Mouse (Mus musculus) embryonic facial prominence, embryonic 15.5 days (tissue): Measurements from ENCODE around the gene L3mbtl2. TPM values are rescaled to one million over a fixed set of nuclear protein-coding genes. Genes with fewer than 3 reads are reported as not detected.
"Not testable (repeated sequence)": the region's sequence is repeated elsewhere in the genome, so short reads cannot be mapped to it uniquely, and the experiment has no call there.

ENCODE experiments used
- ATAC-seq: fragments of 200-750 bp; cut with Nextera tagmentation; 2 replicates; pipeline ENCODE4 v1.8.0; 2017; ENCODE audit warnings: low read depth, moderate TSS enrichment; ENCODE audit not compliant: insufficient number of reproducible peaks, low FRiP score, low TSS enrichment
- H3K27ac ChIP-seq: fragments of 300-500 bp; sonication (generic); replicated peaks from 2 replicates; pipeline ENCODE4 v1.5.1; 2015; ENCODE audit warnings: mild to moderate bottlenecking, inconsistent platforms
- H3K27me3 ChIP-seq: fragments of 300-500 bp; sonication (generic); 2 replicates; pipeline ENCODE4 v1.6.1; 2015; ENCODE audit warnings: inconsistent platforms
- H3K36me3 ChIP-seq: fragments of 300-500 bp; sonication (generic); 2 replicates; pipeline ENCODE4 v1.6.1; 2015; ENCODE audit warnings: mild to moderate bottlenecking, inconsistent platforms
- H3K4me1 ChIP-seq: fragments of 300-500 bp; sonication (generic); 2 replicates; pipeline ENCODE4 v1.6.1; 2015; ENCODE audit warnings: inconsistent platforms
- H3K4me2 ChIP-seq: fragments of 300-500 bp; sonication (generic); replicated peaks from 2 replicates; pipeline ENCODE4 v1.6.1; 2015; ENCODE audit warnings: mild to moderate bottlenecking, inconsistent platforms
- H3K4me3 ChIP-seq: fragments of 300-500 bp; sonication (generic); replicated peaks from 2 replicates; pipeline ENCODE4 v1.5.1; 2015; ENCODE audit warnings: mild to moderate bottlenecking, inconsistent platforms
- H3K9ac ChIP-seq: fragments of 300-500 bp; sonication (generic); 2 replicates; pipeline ENCODE4 v1.6.1; 2015; ENCODE audit warnings: inconsistent platforms
- H3K9me3 ChIP-seq: fragments of 300-500 bp; sonication (generic); replicated peaks from 2 replicates; pipeline ENCODE4 v1.6.1; 2016; ENCODE audit warnings: inconsistent platforms
- WGBS: fragments of 180-500 bp; shearing (Covaris S2); methylation state at CpG from one replicate; pipeline ENCODE4 v1.1.7; 2015; 5-methylcytosine and 5-hydroxymethylcytosine counted together
- polyA plus RNA-seq: library from polyadenylated mRNA; unstranded; fragments of >200 nt; fragmentation: Nextera tagmentation; extraction: Ambion mirVana; gene quantifications from 2 replicates; pipeline ENCODE4 v1.2.1, GENCODE M21; 2015

Gene L3mbtl2
- polyA plus RNA-seq, 1 experiment from 2014 or later = 20.0 TPM

DNA sequence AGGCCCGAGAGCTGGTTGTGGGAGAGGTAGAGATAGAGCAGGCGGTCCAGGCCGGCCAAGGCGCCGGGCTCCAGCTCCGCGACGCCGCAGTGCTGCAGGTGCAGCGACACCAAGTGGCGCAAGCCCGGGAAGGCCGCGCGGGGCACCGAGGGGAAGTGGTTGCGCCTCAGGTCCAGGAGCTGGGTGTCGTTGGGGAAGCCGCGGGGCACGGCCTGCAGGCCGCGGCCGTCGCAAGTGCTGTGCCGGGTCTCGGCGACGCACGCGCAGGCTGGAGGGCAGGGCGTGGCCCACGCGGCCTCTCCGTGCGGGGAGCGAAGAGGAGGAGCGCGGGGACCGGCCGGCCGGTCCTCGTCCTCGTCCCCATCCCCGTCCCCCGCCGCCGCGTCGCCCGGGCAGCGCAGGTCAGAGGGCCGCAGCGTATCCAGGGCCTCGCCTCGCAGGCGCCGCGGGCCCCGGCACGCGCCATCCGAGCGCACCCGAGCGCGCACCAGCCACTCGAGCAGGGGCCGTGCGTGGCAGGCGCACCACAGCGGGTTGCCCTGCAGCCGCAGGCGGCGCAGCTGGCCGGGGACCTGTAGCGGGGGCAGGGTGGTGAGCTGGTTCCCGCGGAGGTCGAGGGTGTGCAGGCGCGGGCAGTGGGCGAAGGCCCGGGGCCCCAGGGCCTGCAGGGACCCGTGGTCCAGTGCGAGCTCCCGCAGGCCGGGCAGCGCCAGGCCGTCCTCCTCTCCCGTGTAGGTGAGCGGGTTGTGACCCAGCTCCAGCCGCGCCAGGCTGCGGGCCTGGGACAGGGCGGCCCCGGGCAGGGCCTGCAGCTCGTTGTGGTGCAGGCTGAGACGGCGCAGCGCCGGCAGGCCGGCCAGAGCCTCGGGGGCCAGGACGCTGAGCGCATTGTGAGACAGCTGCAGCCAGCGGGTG, 30.5 kb downstream of the L3mbtl2 start:
- H3K4me3 ChIP-seq = peak overlapping the region; percentile 61
- ATAC-seq = peak; percentile 74
- peak overlapping the region; percentile 50 for H3K9ac ChIP-seq
- peaks cover 45% of the 10 kb centered on the region for H3K27me3 ChIP-seq
- peaks cover 23% of the 10 kb centered on the region for H3K4me1 ChIP-seq
- peak overlapping the region; percentile 11; the same call in 1 of the 2 replicates for H3K27ac ChIP-seq
- H3K4me2 ChIP-seq = peak overlapping the region; percentile 97
- H3K36me3 ChIP-seq = no peaks in the 10 kb centered on the region
- H3K9me3 ChIP-seq = no peaks in the 10 kb centered on the region
- WGBS = under 1% methylated on average over 107 of the region's 107 CpGs

DNA sequence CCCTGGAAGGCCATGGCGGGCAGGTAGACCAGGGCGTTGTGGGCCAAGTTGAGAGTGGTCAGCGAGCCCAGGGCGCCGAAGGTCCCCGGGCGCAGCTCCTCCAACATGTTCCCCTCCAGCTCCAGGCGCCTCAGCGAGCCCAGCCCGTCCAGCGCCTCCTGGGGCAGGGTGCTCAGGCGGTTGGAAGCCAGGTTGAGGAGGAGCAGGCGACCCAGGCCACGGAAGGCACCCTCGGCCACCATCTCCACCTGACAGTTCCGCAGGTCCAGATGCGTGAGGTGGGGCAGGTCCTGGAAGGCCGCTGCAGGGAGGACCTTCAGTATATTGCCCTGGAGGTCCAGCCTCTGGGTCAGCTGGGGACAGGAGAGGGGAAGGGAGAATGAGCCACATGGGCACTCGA, 31.2 kb downstream of the L3mbtl2 start:
- H3K4me3 ChIP-seq = peak overlapping the region; percentile 61
- H3K27me3 ChIP-seq = peaks cover 45% of the 10 kb centered on the region
- 35% methylated on average over 19 of the region's 19 CpGs for WGBS
- H3K36me3 ChIP-seq = no peaks in the 10 kb centered on the region
- H3K9ac ChIP-seq = peak overlapping the region; percentile 50
- ATAC-seq = no peak
- peaks cover 23% of the 10 kb centered on the region for H3K4me1 ChIP-seq
- H3K9me3 ChIP-seq = no peaks in the 10 kb centered on the region
- peak overlapping the region; percentile 97 for H3K4me2 ChIP-seq
- peak overlapping the region; percentile 11; the same call in 1 of the 2 replicates for H3K27ac ChIP-seq

DNA sequence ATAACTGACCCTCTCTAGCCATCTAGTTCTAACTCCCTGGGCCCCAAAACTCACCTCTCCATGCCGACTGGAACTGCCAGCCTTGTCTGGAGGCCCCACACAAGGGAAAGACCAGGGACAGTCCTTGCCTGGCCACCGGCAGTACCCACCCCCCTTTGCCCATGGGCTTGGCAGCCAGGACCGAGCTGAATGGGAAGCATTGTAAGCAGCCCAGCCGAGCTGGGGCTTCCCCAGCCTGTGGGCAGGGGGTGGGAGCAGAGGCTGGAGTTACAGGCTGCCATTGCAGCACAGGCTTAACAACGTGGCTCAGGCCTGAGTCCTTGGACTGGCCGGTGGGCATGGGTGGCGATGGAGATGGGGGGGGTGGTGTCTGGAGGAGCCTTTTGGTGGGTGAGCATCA, 33.5 kb downstream of the L3mbtl2 start, which contains the start of gene Chadl:
Chadl (minus strand) TSS at position 113 of the 400 bp plus-strand sequence.
- Histone ChIP-seq H3K27me3 (peaks cover 38% of the 10 kb centered on the region), H3K9me3 (no peaks in the 10 kb centered on the region), H3K4me3 (no peak within 1 kb of the TSS), H3K4me2 (peak within 1 kb of the TSS; percentile 4; the same call in 1 of the 2 replicates), H3K4me1 (peaks cover 23% of the 10 kb centered on the region), H3K36me3 (0 out of 2 replicates have a peak, but pooled peaks cover 2% of the 10 kb centered on the region), H3K27ac (no peak within 1 kb of the TSS), H3K9ac (no peak within 1 kb of the TSS)
- peak; percentile 17; the same call in 1 of the 2 replicates for ATAC-seq
- WGBS = 40% methylated on average over 7 of the region's 7 CpGs

DNA sequence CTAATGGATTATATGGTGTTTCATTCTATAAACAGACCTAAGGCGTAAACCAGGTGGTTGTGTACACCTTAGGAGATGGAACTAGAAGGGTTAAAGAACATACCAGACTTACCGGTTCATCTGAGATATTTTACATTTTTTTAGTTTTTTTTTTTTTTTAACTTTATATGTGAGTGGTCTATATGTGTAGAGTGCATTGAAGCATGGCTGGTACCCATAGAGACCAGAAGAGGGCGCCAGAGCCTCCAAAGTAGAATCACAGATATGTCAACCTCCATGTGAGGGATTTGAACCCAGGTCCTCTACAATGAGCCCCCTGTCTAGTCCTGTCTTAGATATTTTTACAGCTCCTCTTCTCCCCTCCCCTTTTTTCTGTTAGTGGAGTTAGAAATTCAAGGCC, 34.2 kb downstream of the L3mbtl2 start:
- Histone ChIP-seq H3K27ac (no peak overlapping the region), H3K9ac (no peak overlapping the region), H3K4me2 (no peak overlapping the region), H3K27me3 (peaks cover 31% of the 10 kb centered on the region), H3K4me1 (peaks cover 21% of the 10 kb centered on the region), H3K9me3 (no peaks in the 10 kb centered on the region), H3K36me3 (0 out of 2 replicates have a peak, but pooled peaks cover 6% of the 10 kb centered on the region), H3K4me3 (no peak overlapping the region)
- 37% methylated on average over 3 of the region's 3 CpGs for WGBS
- no peak for ATAC-seq

DNA sequence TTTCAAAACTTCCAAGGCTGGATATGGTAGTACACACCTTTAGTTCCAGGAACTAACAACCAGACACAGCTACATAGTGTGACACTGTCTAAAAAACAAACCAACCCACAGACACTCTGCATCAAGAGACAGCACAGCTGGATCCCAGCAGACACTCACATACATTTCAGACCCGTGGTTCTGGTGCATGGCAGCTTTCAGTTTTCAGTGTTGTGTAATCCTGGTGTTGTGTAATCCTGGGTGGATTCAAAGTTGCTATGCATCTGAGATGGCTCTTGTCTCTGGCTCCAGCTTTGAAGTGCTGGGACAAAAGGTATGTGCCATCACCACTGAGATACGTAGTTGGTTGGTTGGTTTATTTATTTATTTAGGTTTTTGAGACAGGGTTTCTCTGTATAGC, 34.8 kb downstream of the L3mbtl2 start:
- H3K4me2 ChIP-seq = no peak overlapping the region
- no peak overlapping the region for H3K27ac ChIP-seq
- H3K9ac ChIP-seq = no peak overlapping the region
- no peaks in the 10 kb centered on the region for H3K9me3 ChIP-seq
- WGBS = 55% methylated on average over 2 of the region's 2 CpGs
- H3K27me3 ChIP-seq = peaks cover 24% of the 10 kb centered on the region
- ATAC-seq = no peak
- peaks cover 13% of the 10 kb centered on the region for H3K36me3 ChIP-seq
- H3K4me3 ChIP-seq = no peak overlapping the region
- H3K4me1 ChIP-seq = peaks cover 15% of the 10 kb centered on the region

DNA sequence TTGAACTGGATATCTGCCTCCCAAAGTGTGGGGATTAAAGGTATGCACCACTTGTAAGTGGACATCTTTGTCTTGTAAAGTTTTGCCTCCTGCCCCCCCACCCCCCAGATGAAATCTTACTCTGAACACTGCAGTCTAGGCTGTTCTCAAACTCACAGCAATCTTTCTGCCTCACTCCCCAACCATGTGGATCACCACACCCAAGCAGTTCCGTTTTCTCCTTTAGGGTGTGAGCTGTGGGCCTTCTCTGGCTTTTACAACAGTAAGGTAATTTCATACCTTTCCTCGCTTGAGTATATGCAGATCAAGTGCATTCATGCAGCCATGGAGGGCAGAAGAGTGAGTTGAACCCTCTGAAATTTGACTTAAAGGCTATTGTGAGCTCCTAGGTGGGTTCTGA, 36.5 kb downstream of the L3mbtl2 start:
- Histone ChIP-seq H3K9me3 (no peaks in the 10 kb centered on the region), H3K9ac (no peak overlapping the region), H3K4me2 (no peak overlapping the region), H3K4me3 (no peak overlapping the region), H3K27ac (no peak overlapping the region), H3K27me3 (peaks cover 10% of the 10 kb centered on the region), H3K4me1 (0 out of 2 replicates have a peak, but pooled peaks cover under 1% of the 10 kb centered on the region), H3K36me3 (peaks cover 29% of the 10 kb centered on the region)
- 66% methylated on average over 2 of the region's 2 CpGs for WGBS
- no peak for ATAC-seq

DNA sequence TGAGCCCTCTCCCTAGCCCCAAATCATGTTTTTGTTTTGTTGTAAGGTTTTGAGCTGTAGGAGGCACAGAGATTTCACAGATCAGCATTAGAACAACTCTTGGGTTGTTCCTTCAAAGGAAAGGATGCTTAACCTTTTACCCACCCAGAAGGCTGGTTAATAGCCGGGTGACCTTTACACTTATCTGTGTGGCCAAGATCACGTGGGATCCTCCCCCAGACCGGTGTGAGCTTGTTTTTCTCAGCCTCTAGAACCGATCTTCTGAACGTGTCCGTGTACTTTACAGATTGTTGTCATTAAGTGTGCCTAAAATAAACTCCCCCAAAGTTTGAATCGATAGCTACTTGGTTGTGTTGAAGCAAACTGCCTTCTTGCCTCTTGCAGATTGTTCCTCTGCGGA, 36.9 kb downstream of the L3mbtl2 start:
- Histone ChIP-seq H3K27ac (no peak overlapping the region), H3K36me3 (peaks cover 34% of the 10 kb centered on the region), H3K9me3 (no peaks in the 10 kb centered on the region), H3K4me2 (no peak overlapping the region), H3K4me1 (no peaks in the 10 kb centered on the region), H3K9ac (no peak overlapping the region), H3K27me3 (peaks cover 6% of the 10 kb centered on the region), H3K4me3 (no peak overlapping the region)
- ATAC-seq = no peak
- WGBS = 68% methylated on average over 8 of the region's 8 CpGs

DNA sequence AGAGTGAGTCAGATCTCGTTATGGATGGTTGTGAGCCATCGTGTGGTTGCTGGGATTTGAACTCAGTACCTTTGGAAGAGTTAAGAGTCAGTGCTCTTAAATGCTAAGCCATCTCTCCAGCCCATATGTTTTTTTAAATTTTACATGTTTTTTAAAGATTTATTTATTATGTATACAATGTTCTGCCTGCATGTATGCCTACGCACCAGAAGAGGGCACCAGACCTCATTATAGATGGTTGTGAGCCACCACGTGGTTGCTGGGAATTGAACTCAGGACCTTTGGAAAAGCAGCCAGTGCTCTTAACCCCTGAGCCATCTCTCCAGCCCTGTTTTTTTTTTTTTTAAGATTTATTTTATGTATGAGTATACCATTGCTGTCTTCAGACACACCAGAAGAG, 37.7 kb downstream of the L3mbtl2 start:
- peaks cover 41% of the 10 kb centered on the region for H3K36me3 ChIP-seq
- H3K9ac ChIP-seq, H3K4me3 ChIP-seq, H3K4me1 ChIP-seq, H3K9me3 ChIP-seq, H3K4me2 ChIP-seq, ATAC-seq, H3K27ac ChIP-seq, H3K27me3 ChIP-seq: not testable (repeated sequence)
- WGBS = 73% methylated on average over 4 of the region's 4 CpGs

DNA sequence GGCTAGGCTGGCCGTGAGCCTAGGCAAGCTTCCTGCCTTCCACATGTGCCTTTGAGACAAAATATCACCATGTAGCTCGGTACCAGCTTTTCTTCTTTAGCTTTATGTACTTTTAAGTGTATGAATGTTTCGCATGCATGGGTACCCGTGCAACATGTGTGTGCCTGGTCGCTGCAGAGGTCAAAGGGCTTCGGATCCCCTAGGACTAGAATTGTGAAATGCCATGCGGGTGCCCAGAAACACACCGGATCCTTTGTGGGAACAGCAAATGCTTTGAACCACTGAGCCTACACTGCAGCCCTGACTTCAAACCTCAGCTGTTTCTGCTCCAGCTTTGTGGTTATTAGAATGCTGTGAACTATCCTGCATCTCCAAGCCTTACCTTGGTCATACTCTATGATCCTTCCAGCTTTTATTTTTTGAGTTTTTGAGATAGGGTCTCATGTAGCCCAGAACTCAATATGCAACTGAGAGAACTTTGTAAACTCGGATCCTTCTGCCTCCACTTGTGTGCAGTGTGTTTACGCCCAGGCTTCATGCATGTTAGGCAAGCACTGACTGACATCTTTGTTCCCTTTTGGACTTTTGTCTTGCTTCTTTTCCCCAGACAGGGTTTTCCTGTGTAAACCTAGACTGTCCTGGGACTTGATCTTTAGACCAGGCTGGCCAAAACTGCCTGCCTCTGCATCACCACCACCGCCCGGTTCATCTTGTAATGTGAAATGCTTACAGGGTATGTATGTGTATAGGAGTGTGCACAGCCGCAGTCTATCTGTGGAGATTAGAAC, 38.8 kb downstream of the L3mbtl2 start:
- Histone ChIP-seq H3K27ac (no peak overlapping the region), H3K36me3 (peaks cover 49% of the 10 kb centered on the region)

DNA sequence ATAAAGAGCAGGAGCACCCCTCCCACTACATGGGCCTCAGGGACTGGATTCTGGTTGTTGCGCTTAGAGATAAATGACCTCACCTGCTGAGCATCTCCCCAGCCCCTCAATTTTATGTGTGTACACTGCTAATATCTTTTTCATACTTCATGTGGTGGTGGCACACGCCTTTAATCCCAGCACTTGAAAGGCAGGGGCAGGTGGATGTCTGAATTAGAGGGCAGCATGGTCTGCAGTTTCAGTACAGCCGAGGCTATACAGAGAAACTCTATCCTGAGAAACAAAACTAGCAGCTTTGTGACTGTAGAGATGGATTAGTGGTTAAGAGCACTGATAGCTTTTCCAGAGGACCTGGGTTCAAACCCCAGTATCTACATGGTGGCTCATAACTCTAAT, 39.4 kb downstream of the L3mbtl2 start:
- Histone ChIP-seq H3K27me3 (no peaks in the 10 kb centered on the region), H3K4me2 (no peak overlapping the region), H3K4me3 (no peak overlapping the region), H3K36me3 (peaks cover 54% of the 10 kb centered on the region), H3K9me3 (no peaks in the 10 kb centered on the region), H3K9ac (no peak overlapping the region), H3K4me1 (no peaks in the 10 kb centered on the region), H3K27ac (no peak overlapping the region)
- WGBS = 74% methylated on average over 3 of the region's 3 CpGs
- no peak for ATAC-seq

More for the DNA sequence above, 38.8 kb downstream of the L3mbtl2 start:
- H3K4me1 ChIP-seq = no peaks in the 10 kb centered on the region
- WGBS = 78% methylated on average over 13 of the region's 13 CpGs
- no peak for ATAC-seq
- H3K4me3 ChIP-seq = no peak overlapping the region
- no peaks in the 10 kb centered on the region for H3K27me3 ChIP-seq
- no peak overlapping the region for H3K9ac ChIP-seq
- H3K9me3 ChIP-seq = no peaks in the 10 kb centered on the region
- no peak overlapping the region for H3K4me2 ChIP-seq

DNA sequence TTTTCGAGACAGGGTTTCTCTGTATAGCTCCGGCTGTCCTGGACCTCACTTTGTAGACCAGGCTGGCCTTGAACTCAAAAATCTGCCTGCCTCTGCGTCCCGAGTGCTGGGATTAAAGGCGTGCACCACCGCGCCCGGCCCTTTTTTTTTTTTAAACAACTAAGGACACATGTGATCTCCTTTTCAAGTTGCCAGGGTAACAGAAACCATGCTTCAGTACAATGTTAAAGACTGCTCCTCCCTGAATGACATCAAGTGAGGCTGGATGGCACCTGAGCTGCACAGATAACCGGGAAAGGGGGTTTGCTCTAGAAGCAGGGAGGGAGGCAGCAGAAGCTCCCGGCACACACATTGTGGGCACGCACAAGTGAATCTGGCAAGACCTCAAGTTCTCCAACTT, 45.3 kb downstream of the L3mbtl2 start:
- H3K9me3 ChIP-seq = no peaks in the 10 kb centered on the region
- peaks cover 91% of the 10 kb centered on the region for H3K36me3 ChIP-seq
- no peak overlapping the region for H3K9ac ChIP-seq
- H3K4me1 ChIP-seq = no peaks in the 10 kb centered on the region
- no peak overlapping the region for H3K27ac ChIP-seq
- no peak overlapping the region for H3K4me2 ChIP-seq
- no peak for ATAC-seq
- 91% methylated on average over 11 of the region's 11 CpGs for WGBS
- H3K27me3 ChIP-seq = no peaks in the 10 kb centered on the region
- H3K4me3 ChIP-seq = no peak overlapping the region
